Mouse (Mus musculus) small intestine, adult 2 months (tissue): ENCODE data around the gene Syt16. TPM values are rescaled to one million over a fixed set of nuclear protein-coding genes. Genes with fewer than 3 reads are reported as not detected.

ENCODE experiments used
- H3K27ac ChIP-seq: fragments of 200-500 bp; 2 replicates; pipeline ENCODE4 v1.5.1; 2012; ENCODE audit warnings: low read depth, low read length, control low read depth, inconsistent platforms; ENCODE audit not compliant: insufficient read depth
- H3K27me3 ChIP-seq: fragments of 200-500 bp; 2 replicates; pipeline ENCODE4 v1.6.1; 2012; ENCODE audit warnings: mild to moderate bottlenecking, moderate library complexity, low read length, inconsistent platforms; ENCODE audit not compliant: control insufficient read depth, insufficient read depth
- H3K36me3 ChIP-seq: fragments of 200-500 bp; 2 replicates; pipeline ENCODE4 v1.6.1; 2012; ENCODE audit warnings: mild to moderate bottlenecking, low read length, control low read depth, inconsistent platforms; ENCODE audit not compliant: control insufficient read depth, insufficient read depth
- H3K4me1 ChIP-seq: fragments of 200-500 bp; 2 replicates; pipeline ENCODE4 v1.6.1; 2012; ENCODE audit warnings: low read length, inconsistent platforms, mixed read lengths; ENCODE audit not compliant: control insufficient read depth, insufficient read depth, insufficient read length
- H3K4me3 ChIP-seq: fragments of 200-500 bp; 2 replicates; pipeline ENCODE4 v1.5.1; 2012; ENCODE audit warnings: low read depth, mild to moderate bottlenecking, control low read depth, inconsistent platforms, low read length, moderate library complexity
- CTCF ChIP-seq: fragments of 200-500 bp; IDR thresholded peaks from 2 replicates; pipeline ENCODE4 v1.5.1; 2012; ENCODE audit warnings: low read depth, mild to moderate bottlenecking, control low read depth, inconsistent platforms, low read length, moderate library complexity, mixed read lengths; ENCODE audit not compliant: insufficient replicate concordance, insufficient read length; ENCODE audit errors: extremely low read depth
- POLR2A ChIP-seq: fragments of 200-500 bp; IDR thresholded peaks from 2 replicates; pipeline ENCODE4 v1.6.1; 2012; ENCODE audit warnings: low read depth, mild to moderate bottlenecking, control low read depth, inconsistent platforms, low read length, moderate library complexity
- WGBS: fragments of 180-500 bp; shearing (Covaris S2); methylation state at CpG from one replicate; pipeline ENCODE4 v1.1.7; 2018; 5-methylcytosine and 5-hydroxymethylcytosine counted together
- polyA plus RNA-seq: library from polyadenylated mRNA; depleted of rRNA; stranded (reverse); fragments of >200 nt; gene quantifications from 2 replicates; pipeline ENCODE4 v1.2.3, GENCODE M21; 2012

Gene Syt16
- polyA plus RNA-seq, 1 experiment = not detected

GRCm38 (mm10) chr12:73988393-73989008 is 9.0 kb upstream of the Syt16 start:
- Histone ChIP-seq H3K27me3 (0 out of 2 replicates have a peak, but pooled peaks cover 3% of the 10 kb centered on the region), H3K4me3 (no peak overlapping the region), H3K36me3 (peaks cover 17% of the 10 kb centered on the region), H3K4me1 (no peaks in the 10 kb centered on the region), H3K27ac (no peak overlapping the region)
- 86% methylated on average over 4 of the region's 4 CpGs for WGBS
- no peak for TF ChIP-seq POLR2A
- TF ChIP-seq CTCF = no peak

GRCm38 (mm10) chr12:73989594-73989993 is 7.9 kb upstream of the Syt16 start:
- H3K27ac ChIP-seq = no peak overlapping the region
- H3K4me1 ChIP-seq = no peaks in the 10 kb centered on the region
- H3K36me3 ChIP-seq = peaks cover 9% of the 10 kb centered on the region
- H3K4me3 ChIP-seq = no peak overlapping the region
- H3K27me3 ChIP-seq = 0 out of 2 replicates have a peak, but pooled peaks cover 3% of the 10 kb centered on the region
- no peak for TF ChIP-seq POLR2A
- peak; percentile 64; the same call in 1 of the 2 replicates for TF ChIP-seq CTCF

DNA sequence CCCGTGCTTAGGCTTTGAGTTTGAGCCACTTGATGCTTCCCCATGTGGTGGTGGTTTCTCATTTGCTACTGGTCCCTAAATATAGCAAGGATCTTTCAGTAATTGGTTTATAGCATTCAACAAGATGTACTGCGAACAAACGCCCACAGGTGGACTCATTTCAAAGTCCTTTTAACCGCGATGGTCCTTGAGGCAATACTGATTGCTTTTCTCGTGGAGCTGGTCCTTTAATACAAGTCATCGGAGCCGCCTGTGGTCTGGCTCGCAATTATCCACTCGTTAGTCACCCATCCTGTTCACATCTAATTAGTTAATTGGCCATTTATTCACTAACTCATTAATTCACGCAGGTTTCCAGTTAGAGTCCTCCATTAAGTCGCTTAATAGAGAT is 560 bp upstream of the Syt16 start:
- Histone ChIP-seq H3K27me3 (peaks cover 22% of the 10 kb centered on the region), H3K27ac (no peak overlapping the region), H3K4me1 (no peaks in the 10 kb centered on the region), H3K4me3 (no peak overlapping the region), H3K36me3 (no peaks in the 10 kb centered on the region)
- TF ChIP-seq CTCF (no peak), POLR2A (no peak)
- 56% methylated on average over 12 of the region's 12 CpGs for WGBS

DNA sequence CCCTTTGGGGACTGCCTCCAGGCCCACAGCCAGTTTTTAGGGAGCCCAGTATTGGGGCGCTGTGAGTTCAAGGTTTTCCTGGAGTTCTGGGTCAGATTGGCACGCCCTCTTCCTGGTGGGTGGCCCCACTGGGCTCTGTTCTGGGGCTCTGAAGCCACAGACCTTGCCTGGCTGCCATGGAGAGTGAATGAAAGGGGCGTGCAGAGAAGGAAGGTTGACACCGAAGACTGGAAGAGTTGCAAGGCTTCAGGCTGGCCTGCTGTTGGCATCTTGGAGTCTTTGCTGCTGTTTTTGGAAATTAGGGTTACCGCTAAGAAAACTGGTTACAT is 631 bp downstream of the Syt16 start:
- Histone ChIP-seq H3K36me3 (no peaks in the 10 kb centered on the region), H3K4me3 (no peak overlapping the region), H3K27ac (no peak overlapping the region), H3K27me3 (peaks cover 22% of the 10 kb centered on the region), H3K4me1 (no peaks in the 10 kb centered on the region)
- WGBS = 47% methylated on average over 5 of the region's 5 CpGs
- TF ChIP-seq POLR2A (no peak), CTCF (no peak)

DNA sequence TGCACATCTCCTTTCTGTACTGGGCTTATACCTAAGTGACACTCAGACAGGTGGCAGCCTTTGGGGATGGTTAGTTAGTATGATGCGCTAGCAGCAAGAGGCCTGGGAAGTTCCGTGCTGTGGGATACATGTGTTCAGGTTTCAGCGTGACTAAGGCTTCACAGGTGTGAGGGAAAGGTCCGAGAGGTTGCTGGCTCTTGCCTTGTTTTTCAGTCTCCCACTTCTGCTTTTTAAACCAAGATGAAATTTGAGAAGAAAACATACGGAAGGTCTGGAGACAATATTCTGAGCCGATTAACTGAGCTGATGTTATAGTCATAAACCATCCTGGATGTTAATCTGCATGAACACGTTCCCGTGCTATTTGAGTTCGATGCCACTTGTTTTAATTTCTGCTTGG is 5.0 kb downstream of the Syt16 start:
- Histone ChIP-seq H3K4me3 (no peak overlapping the region), H3K4me1 (no peaks in the 10 kb centered on the region), H3K27ac (no peak overlapping the region), H3K27me3 (peaks cover 10% of the 10 kb centered on the region), H3K36me3 (no peaks in the 10 kb centered on the region)
- 86% methylated on average over 9 of the region's 9 CpGs for WGBS
- TF ChIP-seq POLR2A (no peak), CTCF (no peak)

GRCm38 (mm10) chr12:74009448-74009911 is 12.0 kb downstream of the Syt16 start:
- 21% methylated on average over 8 of the region's 8 CpGs for WGBS
- no peaks in the 10 kb centered on the region for H3K27me3 ChIP-seq

DNA sequence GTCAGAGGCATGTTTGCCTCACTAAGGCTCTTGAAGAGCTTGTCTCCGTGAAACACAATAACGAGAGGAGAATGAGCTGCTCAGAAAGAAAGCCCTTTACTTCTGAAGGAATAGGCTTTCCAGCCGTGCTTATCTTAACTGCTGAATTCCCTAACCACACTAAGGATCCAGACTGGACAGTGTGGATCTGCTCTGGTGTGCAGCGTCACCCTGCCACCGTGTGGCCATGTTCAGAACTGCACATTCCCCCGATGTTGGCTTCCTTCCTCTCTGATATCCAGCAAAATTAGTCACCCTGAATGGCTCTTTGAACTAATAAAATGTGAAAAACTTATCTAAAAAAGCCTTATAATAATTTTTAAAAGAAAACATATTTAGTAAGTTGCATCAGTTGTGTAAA is 16.3 kb downstream of the Syt16 start:
- no peaks in the 10 kb centered on the region for H3K27me3 ChIP-seq
- no peak overlapping the region for H3K27ac ChIP-seq
- H3K4me3 ChIP-seq = no peak overlapping the region
- no peaks in the 10 kb centered on the region for H3K36me3 ChIP-seq
- H3K4me1 ChIP-seq = no peaks in the 10 kb centered on the region
- TF ChIP-seq CTCF (peak; percentile 97), POLR2A (no peak)
- 2% methylated on average over 6 of the region's 6 CpGs for WGBS

More at GRCm38 (mm10) chr12:74009448-74009911, 12.0 kb downstream of the Syt16 start:
- Histone ChIP-seq H3K27ac (no peak overlapping the region), H3K4me1 (no peaks in the 10 kb centered on the region), H3K36me3 (no peaks in the 10 kb centered on the region), H3K4me3 (no peak overlapping the region)
- TF ChIP-seq POLR2A = no peak
- peak; percentile 90 for TF ChIP-seq CTCF
